Mouse (Mus musculus) olfactory bulb, adult 2 months (tissue): ENCODE data around the gene Vmn1r55.

ENCODE experiments used
- CTCF ChIP-seq: fragments of 200-500 bp; IDR thresholded peaks from 2 replicates; pipeline ENCODE4 v1.5.1; 2012; ENCODE audit warnings: low read depth, mild to moderate bottlenecking, low read length, moderate library complexity; ENCODE audit not compliant: insufficient read depth
- POLR2A ChIP-seq: fragments of 200-500 bp; IDR thresholded peaks from 2 replicates; pipeline ENCODE4 v1.6.1; 2012; ENCODE audit warnings: mild to moderate bottlenecking, low read depth, low read length, moderate library complexity; ENCODE audit not compliant: insufficient read depth

- TF ChIP-seq POLR2A (no peak), CTCF (no peak)
Observed at GRCm38 (mm10) chr7:5080815-5081214, 68.7 kb downstream of the Vmn1r55 start.
